Mouse (Mus musculus): ENCODE results near the gene Dvl2. TPM values are rescaled to one million over a fixed set of nuclear protein-coding genes. Genes with fewer than 3 reads are reported as not detected.

The Dvl2 gene
- polyA plus RNA-seq, 1 experiment from 2014 or later: 6.4 TPM

DNA sequence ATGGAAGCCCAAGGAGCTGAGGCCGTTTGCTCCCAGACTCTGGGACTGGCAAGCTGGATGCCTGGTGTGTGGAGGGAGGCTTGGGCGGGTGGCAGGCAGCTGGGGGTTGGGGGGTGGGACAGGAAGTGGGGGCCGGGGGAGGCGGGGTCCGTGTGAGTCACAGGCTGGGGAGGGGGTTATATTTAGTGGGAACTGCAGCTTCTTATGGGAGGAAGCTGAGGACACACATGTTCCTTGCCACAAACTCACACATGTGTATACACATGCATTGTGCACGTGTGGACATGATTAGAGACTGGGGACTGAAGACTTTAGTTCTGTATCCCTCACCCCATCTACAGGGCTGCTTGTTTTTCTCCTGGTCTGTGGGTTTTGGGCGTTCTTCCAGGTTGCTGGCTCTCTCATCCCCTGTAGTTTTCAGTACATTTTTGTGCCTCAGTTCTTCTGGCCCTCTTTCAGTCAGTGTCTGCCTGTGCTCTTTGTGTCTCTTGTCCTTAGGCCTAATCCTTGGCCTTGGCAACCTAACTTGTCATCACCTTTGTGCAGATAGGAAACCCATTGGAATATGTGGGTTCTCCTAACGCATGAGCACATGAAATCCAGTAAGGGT, 19.7 kb downstream of the Dvl2 start:
- H3K4me2 ChIP-seq: peak overlapping the region; percentile 80
- ATAC-seq (ENCODE audit: low read depth) (no peak), DNase-seq (no peak)
- WGBS (ENCODE audit: insufficient replicate concordance): 20% methylated on average over 8 of the region's 8 CpGs
- no peak overlapping the region for H3K9ac ChIP-seq
- peaks cover 66% of the 10 kb centered on the region for H3K4me1 ChIP-seq (replicated peaks)
- H3K36me3 ChIP-seq: no peaks in the 10 kb centered on the region
- no peaks in the 10 kb centered on the region for H3K9me3 ChIP-seq (replicated peaks)
- H3K4me3 ChIP-seq (replicated peaks): peak overlapping the region; percentile 64; the same call in 1 of the 2 replicates
- H3K27ac ChIP-seq: peak overlapping the region; percentile 65
- H3K27me3 ChIP-seq: peaks cover 32% of the 10 kb centered on the region

- Histone ChIP-seq H3K4me1 (replicated peaks) (peaks cover 62% of the 10 kb centered on the region), H3K4me3 (replicated peaks) (peak overlapping the region; percentile 64), H3K4me2 (peak overlapping the region; percentile 80), H3K36me3 (no peaks in the 10 kb centered on the region), H3K27me3 (peaks cover 38% of the 10 kb centered on the region), H3K9ac (peak overlapping the region; percentile 56), H3K9me3 (replicated peaks) (no peaks in the 10 kb centered on the region), H3K27ac (peak overlapping the region; percentile 65)
- ATAC-seq (ENCODE audit: low read depth) (peak; percentile 84), DNase-seq (peak; percentile 63)
- 0% methylated on average over 8 of the region's 8 CpGs for WGBS (ENCODE audit: insufficient replicate concordance)
These were observed 20.4 kb downstream of the Dvl2 start for GRCm38 (mm10) chr11:70020731-70021263.

DNA sequence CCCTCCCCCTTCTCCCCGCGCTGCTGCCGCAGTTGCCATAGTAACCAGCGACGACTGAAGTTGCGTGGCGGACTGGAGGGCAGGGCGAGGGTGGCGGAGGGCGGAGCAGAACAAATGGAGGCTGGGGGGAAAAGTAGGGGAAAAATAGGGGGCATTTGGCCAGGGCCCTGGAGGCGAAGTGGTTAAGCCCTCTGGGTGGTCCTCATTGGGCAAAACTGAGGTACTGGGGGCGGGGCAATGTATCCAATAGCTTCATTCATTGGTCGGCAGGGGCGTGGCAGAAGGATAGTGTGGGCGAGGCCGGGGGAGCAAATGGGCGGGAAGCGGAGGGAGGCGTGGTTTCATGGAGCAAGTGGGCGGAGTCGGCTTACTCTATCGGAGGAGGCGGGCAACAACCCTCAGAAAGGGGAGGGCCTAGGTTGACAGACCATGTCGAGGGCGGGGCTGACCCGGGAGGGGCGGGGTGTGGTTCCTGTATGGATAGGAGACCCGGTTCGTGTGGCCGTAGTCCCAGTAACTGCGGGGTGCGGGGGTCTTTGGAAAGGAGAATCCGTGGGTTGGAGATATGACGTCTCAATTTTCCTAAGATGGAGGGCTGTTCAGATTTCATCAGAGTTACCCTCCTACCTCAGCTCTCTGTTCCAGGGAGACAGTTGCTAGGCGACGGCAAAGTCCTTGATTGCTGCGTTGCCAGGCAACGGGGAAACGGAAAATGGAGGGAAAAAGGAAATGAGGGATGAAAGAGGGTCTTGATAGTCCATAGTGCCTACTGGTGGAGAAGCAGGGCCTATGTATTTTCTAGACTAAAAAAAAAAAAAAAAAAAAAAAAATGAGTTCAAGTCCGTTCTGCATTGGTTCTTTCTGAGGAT, 21.1 kb downstream of the Dvl2 start:
- DNase-seq (peak; percentile 96), ATAC-seq (ENCODE audit: low read depth) (peak; percentile 75)
- H3K9me3 ChIP-seq (replicated peaks): no peaks in the 10 kb centered on the region
- H3K4me1 ChIP-seq (replicated peaks): peaks cover 66% of the 10 kb centered on the region
- H3K36me3 ChIP-seq: no peaks in the 10 kb centered on the region
- H3K27me3 ChIP-seq: peaks cover 45% of the 10 kb centered on the region
- peak overlapping the region; percentile 80 for H3K4me2 ChIP-seq
- peak overlapping the region; percentile 65 for H3K27ac ChIP-seq
- WGBS (ENCODE audit: insufficient replicate concordance): 4% methylated on average over 40 of the region's 40 CpGs
- H3K4me3 ChIP-seq (replicated peaks): peak overlapping the region; percentile 64
- H3K9ac ChIP-seq: peak overlapping the region; percentile 56

DNA sequence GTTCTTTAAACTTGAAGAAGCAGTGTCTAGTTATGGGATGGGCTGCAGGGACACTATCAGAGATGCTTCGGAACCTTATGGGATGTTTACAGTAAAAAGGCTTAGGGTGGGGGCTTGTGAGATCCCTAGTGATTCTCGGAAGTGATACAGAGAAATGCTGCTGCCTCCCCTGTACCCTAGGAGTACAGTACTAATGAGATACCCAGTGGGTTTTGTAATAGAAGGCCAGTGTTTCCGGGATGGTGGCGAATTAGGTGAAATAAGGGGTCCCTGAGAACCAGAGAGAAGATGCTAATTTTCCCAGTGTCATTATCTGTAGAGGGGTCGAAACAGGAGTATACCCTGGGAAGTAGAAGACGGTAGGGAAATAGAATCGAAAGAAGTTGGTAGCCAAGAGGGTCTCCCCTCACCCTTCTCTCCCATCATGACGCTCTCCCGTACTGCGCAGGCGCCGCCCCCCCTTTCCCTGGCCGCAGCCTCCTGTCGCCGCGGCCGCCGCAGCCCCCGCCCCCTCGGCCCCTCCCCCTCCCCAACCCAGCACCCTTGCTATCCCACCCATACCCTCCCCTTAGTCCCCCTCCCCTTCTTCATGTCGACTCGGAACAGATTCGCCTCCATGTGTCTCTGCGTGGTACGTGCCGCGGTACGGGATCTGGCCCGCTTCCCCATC, 23.2 kb downstream of the Dvl2 start:
- DNase-seq (no peak), ATAC-seq (ENCODE audit: low read depth) (no peak)
- Histone ChIP-seq H3K4me2 (peak overlapping the region; percentile 45), H3K9me3 (replicated peaks) (no peaks in the 10 kb centered on the region), H3K27me3 (peaks cover 58% of the 10 kb centered on the region), H3K4me1 (replicated peaks) (peaks cover 70% of the 10 kb centered on the region), H3K9ac (no peak overlapping the region), H3K36me3 (no peaks in the 10 kb centered on the region), H3K4me3 (replicated peaks) (peak overlapping the region; percentile 14), H3K27ac (no peak overlapping the region)
- WGBS (ENCODE audit: insufficient replicate concordance): 8% methylated on average over 26 of the region's 29 CpGs

DNA sequence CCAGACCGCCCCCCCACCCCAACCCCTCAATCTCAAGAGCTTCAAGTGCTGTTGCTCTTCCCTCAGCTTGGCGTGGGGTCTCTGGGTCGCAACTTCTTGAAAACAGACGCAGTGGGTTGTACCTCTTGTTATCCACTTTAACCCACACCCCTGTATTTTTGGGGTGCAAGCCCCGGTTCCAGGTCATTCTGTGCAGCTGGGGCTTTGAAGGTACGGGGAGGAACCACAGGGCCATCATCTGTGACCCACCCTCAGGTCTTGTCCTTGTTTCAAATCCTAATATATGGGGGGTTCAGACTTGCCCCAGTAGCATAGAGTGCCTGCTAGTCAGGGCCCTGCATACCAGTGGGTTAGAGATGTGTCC, 23.7 kb downstream of the Dvl2 start:
- peaks cover 70% of the 10 kb centered on the region for H3K4me1 ChIP-seq (replicated peaks)
- H3K27ac ChIP-seq: no peak overlapping the region
- H3K4me2 ChIP-seq: peak overlapping the region; percentile 45
- DNase-seq (no peak), ATAC-seq (ENCODE audit: low read depth) (no peak)
- peaks cover 59% of the 10 kb centered on the region for H3K27me3 ChIP-seq
- no peaks in the 10 kb centered on the region for H3K36me3 ChIP-seq
- WGBS (ENCODE audit: insufficient replicate concordance): 21% methylated on average over 6 of the region's 6 CpGs
- H3K9me3 ChIP-seq (replicated peaks): no peaks in the 10 kb centered on the region
- no peak overlapping the region for H3K9ac ChIP-seq
- peak overlapping the region; percentile 14 for H3K4me3 ChIP-seq (replicated peaks)

DNA sequence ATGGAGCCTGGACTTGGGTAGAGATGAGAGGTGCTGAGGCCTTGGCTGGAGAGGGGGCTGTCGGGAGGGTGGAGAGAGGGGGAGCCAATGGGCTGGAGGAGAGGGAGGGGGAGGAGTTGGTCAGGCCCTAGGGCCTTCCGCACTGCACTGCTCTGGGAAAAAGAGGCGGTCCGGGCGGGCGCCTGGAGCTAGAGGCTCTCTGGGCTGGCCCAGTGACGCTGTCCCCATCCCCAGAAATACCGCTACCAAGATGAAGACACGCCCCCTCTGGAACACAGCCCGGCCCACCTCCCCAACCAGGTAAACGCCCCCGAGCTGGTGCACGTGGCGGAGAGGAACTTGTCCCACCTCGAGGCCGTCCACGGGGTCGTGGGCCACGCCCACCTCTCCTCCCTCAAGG, 26.3 kb downstream of the Dvl2 start:
- Histone ChIP-seq H3K36me3 (peaks cover 4% of the 10 kb centered on the region; the same call in 1 of the 2 replicates), H3K4me3 (replicated peaks) (no peak overlapping the region; the same call in 1 of the 2 replicates), H3K4me2 (peak overlapping the region; percentile 40), H3K27me3 (peaks cover 59% of the 10 kb centered on the region), H3K9me3 (replicated peaks) (no peaks in the 10 kb centered on the region), H3K4me1 (replicated peaks) (peaks cover 55% of the 10 kb centered on the region), H3K27ac (no peak overlapping the region), H3K9ac (no peak overlapping the region)
- ATAC-seq (ENCODE audit: low read depth) (peak; percentile 57), DNase-seq (no peak)
- 24% methylated on average over 19 of the region's 19 CpGs for WGBS (ENCODE audit: insufficient replicate concordance)

- DNase-seq (no peak), ATAC-seq (ENCODE audit: low read depth) (no peak)
- no peak overlapping the region for H3K4me3 ChIP-seq (replicated peaks)
- peaks cover 55% of the 10 kb centered on the region for H3K27me3 ChIP-seq
- peaks cover 54% of the 10 kb centered on the region for H3K4me1 ChIP-seq (replicated peaks)
- H3K9me3 ChIP-seq (replicated peaks): no peaks in the 10 kb centered on the region
- H3K9ac ChIP-seq: no peak overlapping the region
- peak overlapping the region; percentile 40 for H3K4me2 ChIP-seq
- no peak overlapping the region; the same call in 1 of the 2 replicates for H3K27ac ChIP-seq
- peaks cover 4% of the 10 kb centered on the region; the same call in 1 of the 2 replicates for H3K36me3 ChIP-seq
- 65% methylated on average over 9 of the region's 9 CpGs for WGBS (ENCODE audit: insufficient replicate concordance)
These were observed 27.0 kb downstream of the Dvl2 start for GRCm38 (mm10) chr11:70027397-70027796.

DNA sequence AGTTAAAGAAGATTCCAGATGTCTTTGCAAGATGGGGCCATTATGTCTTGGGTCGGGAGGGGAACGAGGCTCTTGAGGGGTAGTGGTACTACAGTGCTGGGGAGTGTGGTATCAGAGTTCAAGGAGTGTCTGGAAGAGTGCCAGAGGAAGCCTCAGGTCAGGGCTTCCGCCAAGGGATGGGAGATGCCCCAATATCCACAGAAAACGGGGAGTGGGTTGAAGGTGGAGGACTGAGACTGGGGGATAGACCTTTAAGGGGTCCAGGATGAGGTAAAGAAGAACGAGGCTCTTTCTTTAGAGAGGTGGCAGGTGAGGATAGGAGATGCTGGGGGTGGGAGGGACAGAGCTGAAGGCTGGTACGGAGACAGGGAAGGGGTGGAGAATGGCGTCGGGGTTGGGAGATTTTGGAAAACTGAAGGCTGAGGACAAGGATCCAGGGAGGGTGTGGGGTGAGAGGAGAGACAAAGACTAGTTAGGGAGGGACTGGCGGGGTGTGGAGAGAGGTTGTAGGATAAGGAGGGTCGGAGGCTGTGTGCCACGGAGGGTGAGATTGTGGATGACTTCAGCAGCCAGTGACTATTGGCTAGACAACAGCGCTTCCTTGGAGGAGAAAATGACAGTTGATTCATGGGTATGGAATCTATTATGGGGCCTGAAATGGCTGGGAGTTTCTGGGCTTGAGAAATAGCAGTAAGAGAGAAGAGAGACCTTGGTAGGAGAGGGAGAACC, 28.2 kb downstream of the Dvl2 start:
- Histone ChIP-seq H3K4me2 (peak overlapping the region; percentile 45), H3K9me3 (replicated peaks) (no peaks in the 10 kb centered on the region), H3K27me3 (peaks cover 43% of the 10 kb centered on the region), H3K4me3 (replicated peaks) (no peak overlapping the region; the same call in 1 of the 2 replicates), H3K9ac (no peak overlapping the region), H3K36me3 (peaks cover 4% of the 10 kb centered on the region; the same call in 1 of the 2 replicates), H3K27ac (no peak overlapping the region), H3K4me1 (replicated peaks) (peaks cover 46% of the 10 kb centered on the region)
- WGBS (ENCODE audit: insufficient replicate concordance): 27% methylated on average over 12 of the region's 12 CpGs
- ATAC-seq (ENCODE audit: low read depth) (no peak), DNase-seq (no peak)

- peaks cover 36% of the 10 kb centered on the region for H3K27me3 ChIP-seq
- peak; percentile 40 for ATAC-seq (ENCODE audit: low read depth)
- WGBS (ENCODE audit: insufficient replicate concordance): 5% methylated on average over 20 of the region's 20 CpGs
- H3K36me3 ChIP-seq: peaks cover 4% of the 10 kb centered on the region; the same call in 1 of the 2 replicates
- peak overlapping the region; percentile 20; the same call in 1 of the 2 replicates for H3K4me3 ChIP-seq (replicated peaks)
- H3K4me1 ChIP-seq (replicated peaks): peaks cover 39% of the 10 kb centered on the region
- no peak overlapping the region for H3K9ac ChIP-seq
- peak; percentile 28 for DNase-seq
- H3K27ac ChIP-seq: no peak overlapping the region
- H3K4me2 ChIP-seq: peak overlapping the region; percentile 45
- H3K9me3 ChIP-seq (replicated peaks): no peaks in the 10 kb centered on the region
These were observed 28.9 kb downstream of the Dvl2 start for GRCm38 (mm10) chr11:70029130-70029801.

- no peak for ATAC-seq (ENCODE audit: low read depth)
- H3K4me1 ChIP-seq (replicated peaks): peaks cover 39% of the 10 kb centered on the region
- H3K27ac ChIP-seq: no peak overlapping the region
- H3K4me2 ChIP-seq: peak overlapping the region; percentile 45
- no peak for DNase-seq
- no peaks in the 10 kb centered on the region for H3K9me3 ChIP-seq (replicated peaks)
- H3K36me3 ChIP-seq: peaks cover 4% of the 10 kb centered on the region; the same call in 1 of the 2 replicates
- H3K4me3 ChIP-seq (replicated peaks): no peak overlapping the region
- H3K27me3 ChIP-seq: peaks cover 29% of the 10 kb centered on the region
- no peak overlapping the region for H3K9ac ChIP-seq
- WGBS (ENCODE audit: insufficient replicate concordance): 59% methylated on average over 11 of the region's 11 CpGs
These were observed 29.6 kb downstream of the Dvl2 start for GRCm38 (mm10) chr11:70029829-70030550.
